Mouse (Mus musculus) lung, postnatal 10 days (tissue): ENCODE measurements around the gene Nek2.

Experiments used
- DNase-seq: peaks from one replicate; pipeline ENCODE4 v3.0.0; 2021

Gene Nek2

GRCm38 (mm10) chr1:191821326-191822091 is at the start of gene Nek2:
Gene Nek2 (plus strand): TSS chr1:191821444.
- DNase-seq, result peak; percentile 99

- DNase-seq, result no peak
Observed at GRCm38 (mm10) chr1:191774106-191774505, 47.1 kb upstream of the Nek2 start.

GRCm38 (mm10) chr1:191775116-191775515 is 46.1 kb upstream of the Nek2 start:
- DNase-seq, result no peak

- no peak for DNase-seq
Observed at GRCm38 (mm10) chr1:191777521-191777920, 43.7 kb upstream of the Nek2 start.

- DNase-seq, result no peak
Observed at GRCm38 (mm10) chr1:191780470-191780869, 40.8 kb upstream of the Nek2 start.

- no peak for DNase-seq
Observed at GRCm38 (mm10) chr1:191785108-191785507, 36.1 kb upstream of the Nek2 start.

GRCm38 (mm10) chr1:191786255-191786654 is 35.0 kb upstream of the Nek2 start:
- DNase-seq, result no peak

- no peak for DNase-seq
Observed at GRCm38 (mm10) chr1:191787379-191787778, 33.9 kb upstream of the Nek2 start.

- DNase-seq, result peak; percentile 47
Observed at GRCm38 (mm10) chr1:191792991-191793390, 28.3 kb upstream of the Nek2 start.

- no peak for DNase-seq
Observed at GRCm38 (mm10) chr1:191793888-191794532, 27.2 kb upstream of the Nek2 start.

GRCm38 (mm10) chr1:191796238-191796896 is 24.9 kb upstream of the Nek2 start:
- DNase-seq, result no peak

GRCm38 (mm10) chr1:191802093-191802819 is 19.0 kb upstream of the Nek2 start:
- DNase-seq, result peak; percentile 22

GRCm38 (mm10) chr1:191802820-191803655 is 18.2 kb upstream of the Nek2 start:
- no peak for DNase-seq

GRCm38 (mm10) chr1:191804747-191805146 is 16.5 kb upstream of the Nek2 start:
- no peak for DNase-seq

- DNase-seq, result no peak
Observed at GRCm38 (mm10) chr1:191805788-191806187, 15.5 kb upstream of the Nek2 start.

- DNase-seq, result no peak
Observed at GRCm38 (mm10) chr1:191806740-191807139, 14.5 kb upstream of the Nek2 start.

- DNase-seq, result no peak
Observed at GRCm38 (mm10) chr1:191807979-191808378, 13.3 kb upstream of the Nek2 start.

GRCm38 (mm10) chr1:191808688-191809223 is 12.5 kb upstream of the Nek2 start:
- peak; percentile 36 for DNase-seq

- DNase-seq, result peak; percentile 55
Observed at GRCm38 (mm10) chr1:191811774-191812173, 9.5 kb upstream of the Nek2 start.

- DNase-seq, result no peak
Observed at GRCm38 (mm10) chr1:191812949-191813691, 8.1 kb upstream of the Nek2 start.

- DNase-seq, result no peak
Observed at GRCm38 (mm10) chr1:191814240-191814639, 7.0 kb upstream of the Nek2 start.
